Mouse (Mus musculus) T-helper 17 cell (primary cell): Measurements from ENCODE around the gene Gm48552.

Experiments
- in situ Hi-C, 2 experiments: fragments of 300-600 bp; cut with MboI, MseI; formaldehyde crosslinking; loops; 1 replicate in 1 of 2; 2 replicates in 1 of 2; pipeline ENCODE4 v1.15.1; 2025; ENCODE audit warnings: high pct_unique_total_duplicates in 2 of 2

Gene Gm48552

GRCm38 (mm10) chr10:81385603-81386306 lies 3.0 kb upstream of the Gm48552 start:
- in situ Hi-C loops, result no loop called here

- in situ Hi-C loops, result no loop called here
These were observed 1.1 kb upstream of the Gm48552 start for GRCm38 (mm10) chr10:81387716-81388115.

GRCm38 (mm10) chr10:81389373-81389772 lies 568 bp downstream of the Gm48552 start:
- in situ Hi-C loops, result no loop called here

- in situ Hi-C loops, result loop anchor here (5.0 kb wide), 3 partner anchors 52 to 142 kb away; no protein-coding TSS in a partner anchor
These were observed 1.2 kb downstream of the Gm48552 start for GRCm38 (mm10) chr10:81389801-81390677.

GRCm38 (mm10) chr10:81390678-81390965 lies 1.8 kb downstream of the Gm48552 start:
- in situ Hi-C loops, result loop anchor here (5.0 kb wide), 3 partner anchors 52 to 142 kb away; no protein-coding TSS in a partner anchor

GRCm38 (mm10) chr10:81392270-81392669 lies 3.5 kb downstream of the Gm48552 start:
- in situ Hi-C loops, result loop anchor here (5.0 kb wide), 3 partner anchors 50 to 140 kb away; no protein-coding TSS in a partner anchor

- in situ Hi-C loops, result loop anchor here (5.0 kb wide), 3 partner anchors 50 to 140 kb away; no protein-coding TSS in a partner anchor
These were observed 4.0 kb downstream of the Gm48552 start, which contains the start of gene Smim24 for GRCm38 (mm10) chr10:81392781-81393185. TSS of gene Smim24 (plus strand) at chr10:81393051.

- in situ Hi-C loops, result loop anchor here (5.0 kb wide), 3 partner anchors 49 to 139 kb away; no protein-coding TSS in a partner anchor
These were observed 4.8 kb downstream of the Gm48552 start for GRCm38 (mm10) chr10:81393456-81394063.

- in situ Hi-C loops, result no loop called here
These were observed 6.3 kb downstream of the Gm48552 start for GRCm38 (mm10) chr10:81395127-81395526.

- in situ Hi-C loops, result no loop called here
These were observed 7.1 kb downstream of the Gm48552 start for GRCm38 (mm10) chr10:81395865-81396264.

- in situ Hi-C loops, result no loop called here
These were observed 7.9 kb downstream of the Gm48552 start for GRCm38 (mm10) chr10:81396749-81397148.

GRCm38 (mm10) chr10:81399296-81399695 lies 10.5 kb downstream of the Gm48552 start:
- in situ Hi-C loops, result no loop called here

- in situ Hi-C loops, result no loop called here
These were observed 11.0 kb downstream of the Gm48552 start for GRCm38 (mm10) chr10:81399798-81400308.

GRCm38 (mm10) chr10:81400371-81401204 lies 11.8 kb downstream of the Gm48552 start:
- in situ Hi-C loops, result no loop called here

GRCm38 (mm10) chr10:81401205-81401520 lies 12.4 kb downstream of the Gm48552 start:
- in situ Hi-C loops, result no loop called here

- in situ Hi-C loops, result no loop called here
These were observed 12.9 kb downstream of the Gm48552 start for GRCm38 (mm10) chr10:81401521-81402226.

- in situ Hi-C loops, result no loop called here
These were observed 13.5 kb downstream of the Gm48552 start for GRCm38 (mm10) chr10:81402227-81402765.

- in situ Hi-C loops, result no loop called here
These were observed 14.7 kb downstream of the Gm48552 start for GRCm38 (mm10) chr10:81403511-81403910.

- in situ Hi-C loops, result no loop called here
These were observed 15.3 kb downstream of the Gm48552 start for GRCm38 (mm10) chr10:81404082-81404481.

GRCm38 (mm10) chr10:81404720-81405119 lies 15.9 kb downstream of the Gm48552 start:
- in situ Hi-C loops, result no loop called here
